Mouse (Mus musculus) thymus, adult 2 months (tissue): ENCODE data around the gene Zmym5. TPM values are rescaled to one million over a fixed set of nuclear protein-coding genes. Genes with fewer than 3 reads are reported as not detected.
"Not testable (repeated sequence)": the region's sequence is repeated elsewhere in the genome, so short reads cannot be mapped to it uniquely, and the experiment has no call there.

ENCODE experiments used
- DNase-seq: peaks from one replicate; pipeline ENCODE4 v3.0.0; 2021
- H3K27ac ChIP-seq: fragments of 200-500 bp; 2 replicates; pipeline ENCODE4 v1.5.1; 2012; ENCODE audit warnings: low read length, control low read depth; ENCODE audit not compliant: control insufficient read depth, insufficient read depth
- H3K27me3 ChIP-seq: fragments of 200-500 bp; 2 replicates; pipeline ENCODE4 v1.6.1; 2012; ENCODE audit warnings: mild to moderate bottlenecking, low read length, moderate library complexity, mixed read lengths; ENCODE audit not compliant: control insufficient read depth, insufficient read depth
- H3K36me3 ChIP-seq: fragments of 200-500 bp; 2 replicates; pipeline ENCODE4 v1.6.1; 2012; ENCODE audit warnings: mild to moderate bottlenecking, low read length, moderate library complexity; ENCODE audit not compliant: control insufficient read depth, insufficient read depth
- H3K4me1 ChIP-seq: fragments of 200-500 bp; replicated peaks from 2 replicates; pipeline ENCODE4 v1.6.1; 2012; ENCODE audit warnings: low read length; ENCODE audit not compliant: control insufficient read depth, insufficient read depth
- H3K4me3 ChIP-seq: fragments of 200-500 bp; 2 replicates; pipeline ENCODE4 v1.5.1; 2012; ENCODE audit warnings: mild to moderate bottlenecking, low read length, control low read depth, moderate library complexity; ENCODE audit not compliant: control insufficient read depth, insufficient read depth
- CTCF ChIP-seq: fragments of 200-500 bp; IDR thresholded peaks from 2 replicates; pipeline ENCODE4 v1.5.1; 2012; ENCODE audit warnings: mild to moderate bottlenecking, control low read depth, low read length, moderate library complexity, borderline replicate concordance; ENCODE audit not compliant: control insufficient read depth, poor library complexity, insufficient read depth; ENCODE audit errors: extremely low read depth
- POLR2A ChIP-seq: fragments of 200-500 bp; IDR thresholded peaks from 2 replicates; pipeline ENCODE4 v1.6.1; 2012; ENCODE audit warnings: mild to moderate bottlenecking, low read length, control low read depth, moderate library complexity; ENCODE audit not compliant: control insufficient read depth, poor library complexity, insufficient read depth; ENCODE audit errors: extremely low read depth
- whole genome bisulfite sequencing: fragments of 180-500 bp; shearing (Covaris S2); methylation state at CpG from one replicate; pipeline ENCODE4 v1.1.7; 2018; 5-methylcytosine and 5-hydroxymethylcytosine counted together
- polyA plus RNA-seq: library from polyadenylated mRNA; depleted of rRNA; stranded (reverse); fragments of >200 nt; gene quantifications from 2 replicates; pipeline ENCODE4 v1.2.3, GENCODE M21; 2012; rRNA removed

Zmym5 gene
- polyA plus RNA-seq, 1 experiment: 6.9 TPM

DNA sequence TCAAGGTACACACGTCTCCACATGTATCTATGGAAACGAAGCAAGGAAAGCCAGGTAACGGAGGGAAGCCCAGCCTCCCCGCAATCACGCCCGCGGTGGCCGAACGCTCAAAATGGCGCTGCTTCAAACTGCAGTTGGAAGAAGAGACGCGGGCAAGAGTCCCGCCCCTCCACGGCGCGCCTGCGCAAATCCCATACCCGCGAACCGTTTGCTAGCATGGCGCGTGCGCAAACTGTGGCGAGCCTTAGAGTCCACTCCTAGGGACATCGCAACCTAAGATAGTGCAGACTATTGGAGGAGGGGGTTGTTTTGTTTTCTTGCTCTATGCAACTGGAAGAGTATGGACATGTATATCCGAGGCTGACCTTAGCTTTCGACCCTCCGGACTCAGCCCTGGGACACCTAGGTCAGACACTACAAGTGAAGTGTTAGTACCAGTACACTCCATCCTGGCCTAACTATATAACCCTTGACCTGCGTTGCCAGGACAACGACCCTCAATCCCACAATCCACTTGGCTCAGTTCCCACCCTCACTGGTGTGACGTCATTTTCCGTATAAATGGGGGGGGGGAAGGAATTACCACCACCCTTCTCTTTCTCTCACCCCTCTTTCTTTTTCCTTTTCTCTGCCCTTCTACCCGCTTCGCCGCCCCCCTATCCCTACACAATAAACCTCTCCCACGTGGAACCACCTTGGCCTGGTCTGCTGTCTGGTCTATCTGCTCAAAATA is 33.1 kb downstream of the Zmym5 start, which contains the start of gene Pspc1:
TSS of gene Pspc1 (minus strand) at position 117 of the 733 bp plus-strand sequence.
- Histone ChIP-seq H3K27ac (peak within 1 kb of the TSS; percentile 69), H3K4me1 (peaks cover 8% of the 10 kb centered on the region), H3K36me3 (no peaks in the 10 kb centered on the region), H3K27me3 (no peaks in the 10 kb centered on the region), H3K4me3 (peak within 1 kb of the TSS; percentile 62)
- peak; percentile 94 for DNase-seq
- TF ChIP-seq POLR2A: peak; percentile 84
- no peak for TF ChIP-seq CTCF
- WGBS: under 1% methylated on average over 36 of the region's 36 CpGs

DNA sequence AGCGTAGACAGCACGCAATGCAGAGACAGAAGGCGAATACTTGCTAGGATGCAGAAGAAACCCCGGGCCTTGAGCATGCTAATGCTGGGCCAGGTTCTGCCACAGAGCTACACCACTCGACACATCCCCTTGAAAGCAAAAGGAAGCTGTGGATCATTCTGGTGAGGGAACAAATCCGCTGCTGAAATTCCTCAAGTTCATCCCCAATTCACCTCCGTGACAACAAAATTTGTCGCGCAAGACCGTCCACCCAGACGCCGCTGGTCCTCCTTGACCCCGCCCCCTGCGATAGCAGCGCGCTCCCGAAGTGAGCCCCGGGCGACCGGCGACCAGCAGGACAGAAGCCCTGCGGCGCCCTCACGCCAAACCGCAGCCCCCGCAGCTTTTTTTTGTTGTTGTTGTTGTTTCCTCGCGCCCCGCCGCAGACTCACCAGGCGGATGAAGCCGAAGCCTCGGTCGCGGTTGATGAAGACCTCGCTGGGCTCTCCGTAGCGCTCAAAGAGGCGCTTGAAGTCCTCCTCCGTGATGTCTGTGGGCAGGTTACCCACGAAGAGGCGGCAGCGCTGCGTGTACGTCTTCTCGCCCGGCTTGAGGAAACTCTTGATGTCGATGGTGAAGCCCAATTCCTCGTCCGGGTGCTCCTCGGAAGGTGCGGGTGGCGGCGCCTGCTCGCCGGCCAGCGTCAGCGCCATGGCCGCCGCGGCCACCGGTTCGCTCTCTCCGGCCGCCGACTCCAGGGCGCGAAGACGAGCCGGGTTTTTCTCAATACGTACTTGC is 34.0 kb downstream of the Zmym5 start:
- peak overlapping the region; percentile 59 for H3K27ac ChIP-seq
- H3K4me1 ChIP-seq: peaks cover 8% of the 10 kb centered on the region
- TF ChIP-seq POLR2A: no peak
- TF ChIP-seq CTCF: 0 out of 2 replicates have a peak, but pooled peaks have one; percentile 5
- under 1% methylated on average over 71 of the region's 71 CpGs for WGBS
- H3K27me3 ChIP-seq: no peaks in the 10 kb centered on the region
- DNase-seq: peak; percentile 57
- no peaks in the 10 kb centered on the region for H3K36me3 ChIP-seq
- H3K4me3 ChIP-seq: peak overlapping the region; percentile 62

DNA sequence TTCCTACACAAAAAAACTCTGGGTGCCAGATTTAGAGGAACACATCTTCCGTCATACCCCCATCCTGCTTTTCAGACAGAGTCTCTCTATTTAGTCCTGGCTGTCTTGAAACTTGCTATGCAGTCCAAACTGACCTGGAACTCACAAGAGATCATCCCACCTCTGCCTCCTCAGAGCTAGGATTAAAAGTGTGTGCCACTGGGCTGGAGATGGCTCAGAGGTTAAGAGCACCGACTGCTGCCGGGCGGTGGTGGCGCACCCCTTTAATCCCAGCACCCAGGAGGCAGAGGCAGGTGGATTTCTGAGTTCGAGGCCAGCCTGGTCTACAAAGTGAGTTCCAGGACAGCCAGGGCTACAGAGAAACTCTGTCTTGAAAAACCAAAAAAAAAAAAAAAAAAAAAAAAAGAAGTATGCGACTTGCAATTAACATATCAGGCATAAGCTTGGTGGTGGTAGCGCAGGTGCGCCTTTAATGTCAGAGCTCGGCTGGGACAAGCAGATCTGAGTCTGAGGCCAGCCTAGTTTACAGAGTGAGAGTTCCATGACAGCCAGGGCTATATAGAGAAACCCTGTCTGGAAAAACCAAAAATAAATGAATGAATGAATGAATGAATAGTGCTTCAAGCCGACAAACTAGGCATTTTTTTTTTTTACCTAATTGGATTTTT is 34.8 kb downstream of the Zmym5 start:
- H3K4me3 ChIP-seq: peak overlapping the region; percentile 28
- H3K27ac ChIP-seq: no peak overlapping the region
- H3K27me3 ChIP-seq: no peaks in the 10 kb centered on the region
- peak; percentile 47 for DNase-seq
- peaks cover 8% of the 10 kb centered on the region for H3K4me1 ChIP-seq
- H3K36me3 ChIP-seq: peaks cover 2% of the 10 kb centered on the region
- WGBS: 8% methylated on average over 11 of the region's 11 CpGs
- TF ChIP-seq POLR2A: no peak
- TF ChIP-seq CTCF: no peak

DNA sequence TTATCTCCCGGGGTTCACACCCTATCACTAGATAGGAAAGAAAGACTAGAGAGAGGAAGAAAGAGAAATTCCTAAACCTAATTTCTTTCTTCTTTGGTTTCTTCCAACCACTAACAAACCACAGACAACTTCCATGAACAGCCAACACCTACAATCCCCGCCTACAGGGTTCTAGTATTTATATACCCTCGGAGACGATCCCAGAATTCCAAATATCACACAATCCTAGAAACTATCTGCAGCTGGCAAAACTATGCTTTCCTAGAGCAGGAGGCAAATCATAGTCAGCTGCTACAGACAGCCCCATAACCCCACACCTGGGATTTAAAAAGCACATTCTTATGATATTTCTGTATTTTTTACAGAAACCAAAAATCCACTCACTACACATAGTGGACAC is 36.1 kb downstream of the Zmym5 start:
- Histone ChIP-seq H3K27me3 (no peaks in the 10 kb centered on the region), H3K4me3 (no peak overlapping the region), H3K27ac (no peak overlapping the region), H3K36me3 (peaks cover 13% of the 10 kb centered on the region), H3K4me1 (peaks cover 8% of the 10 kb centered on the region)
- WGBS: 54% methylated on average over 4 of the region's 4 CpGs
- DNase-seq: no peak
- TF ChIP-seq CTCF: no peak
- TF ChIP-seq POLR2A: no peak

DNA sequence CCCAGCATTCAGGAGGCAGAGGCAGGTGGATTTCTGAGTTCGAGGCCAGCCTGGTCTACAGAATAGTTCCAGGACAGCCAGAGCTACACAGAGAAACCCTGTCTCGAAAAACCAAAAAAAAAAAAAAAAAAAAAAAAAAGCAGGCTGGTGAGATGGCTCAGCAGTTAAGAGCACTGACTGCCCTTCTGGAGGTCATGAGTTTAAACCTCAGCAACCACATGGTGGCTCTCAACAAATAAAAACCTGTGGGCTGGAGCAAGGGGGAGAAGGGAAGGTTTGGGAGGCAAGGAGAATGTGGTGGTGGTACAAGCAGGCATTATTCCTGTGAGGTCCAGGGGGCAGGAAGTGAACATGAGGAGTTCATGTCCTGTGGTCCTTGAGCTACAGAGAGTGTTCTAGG is 45.1 kb downstream of the Zmym5 start:
- not testable (repeated sequence) for H3K4me3 ChIP-seq, H3K27me3 ChIP-seq, H3K27ac ChIP-seq, DNase-seq, H3K4me1 ChIP-seq
- 75% methylated on average over 2 of the region's 2 CpGs for WGBS
- H3K36me3 ChIP-seq: peaks cover 25% of the 10 kb centered on the region

DNA sequence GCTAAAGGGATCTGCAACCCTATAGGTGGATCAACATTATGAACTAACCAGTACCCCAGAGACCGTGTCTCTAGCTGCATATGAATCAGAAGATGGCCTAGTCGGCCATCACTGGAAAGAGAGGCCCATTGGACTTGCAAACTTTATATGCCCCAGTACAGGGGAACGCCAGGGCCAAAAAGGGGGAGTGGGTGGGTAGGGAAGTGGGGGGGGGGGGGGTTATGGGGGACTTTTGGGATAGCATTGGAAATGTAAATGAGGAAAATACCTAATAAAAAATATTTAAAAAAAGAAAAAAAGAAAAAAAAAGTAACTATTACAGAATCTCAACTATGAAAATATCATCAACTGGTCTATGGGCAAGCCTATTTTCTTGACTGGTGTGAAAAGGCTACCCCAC is 46.4 kb downstream of the Zmym5 start:
- DNase-seq, H3K4me1 ChIP-seq, H3K27ac ChIP-seq, H3K27me3 ChIP-seq, H3K4me3 ChIP-seq: not testable (repeated sequence)
- 98% methylated on average over 3 of the region's 3 CpGs for WGBS
- peaks cover 27% of the 10 kb centered on the region for H3K36me3 ChIP-seq

DNA sequence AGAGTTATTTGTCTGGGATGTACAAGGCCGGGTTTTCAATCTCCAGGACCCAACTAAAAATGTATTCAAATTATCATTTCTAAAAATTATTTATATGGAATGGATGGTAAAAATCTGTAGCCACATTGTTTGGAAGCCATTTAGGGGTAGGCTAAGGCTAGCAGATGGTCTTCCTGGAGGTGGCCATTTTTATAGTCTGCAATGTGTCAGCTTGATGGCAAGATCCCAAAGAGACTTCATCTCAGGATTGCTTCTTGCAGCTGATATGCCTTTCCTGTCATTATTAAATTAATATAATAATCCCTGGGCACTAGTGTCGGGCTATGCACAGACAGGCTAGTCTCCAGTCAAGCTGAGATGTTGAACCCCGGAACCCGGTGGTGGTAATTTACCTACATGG is 60.2 kb downstream of the Zmym5 start:
- H3K27me3 ChIP-seq: no peaks in the 10 kb centered on the region
- peaks cover 30% of the 10 kb centered on the region for H3K36me3 ChIP-seq
- no peak for DNase-seq
- H3K4me1 ChIP-seq: no peaks in the 10 kb centered on the region
- TF ChIP-seq CTCF: no peak
- no peak for TF ChIP-seq POLR2A
- no peak overlapping the region for H3K4me3 ChIP-seq
- WGBS: 99% methylated on average over 4 of the region's 4 CpGs
- no peak overlapping the region for H3K27ac ChIP-seq

Other genes with a start within 250 kb of the Zmym5 start
- 4.3 and 6.3 TPM in 2 replicates for gene Cenpj, start 236.3 kb downstream of the Zmym5 start, polyA plus RNA-seq
- 9.2 and 11.3 TPM in 2 replicates for gene Parp4, start 236.1 kb downstream of the Zmym5 start, polyA plus RNA-seq
- 5.3 and 6.9 TPM in 2 replicates for gene Mphosph8, start 143.5 kb downstream of the Zmym5 start, polyA plus RNA-seq
- gene Pspc1, start 33.4 kb downstream of the Zmym5 start, polyA plus RNA-seq: 10.4 and 12.4 TPM in 2 replicates
- gene Zmym2, start 74.9 kb upstream of the Zmym5 start, polyA plus RNA-seq: 15.3 and 16.6 TPM in 2 replicates
- 0.13 and 1.0 TPM in 2 replicates for gene Gja3, start 246.4 kb upstream of the Zmym5 start, polyA plus RNA-seq